Mouse (Mus musculus): ENCODE results near the gene Myo16. TPM values are rescaled to one million over a fixed set of nuclear protein-coding genes. Genes with fewer than 3 reads are reported as not detected.

The Myo16 gene
- polyA plus RNA-seq, 1 experiment from 2014 or later: 0.27 TPM

GRCm38 (mm10) chr8:10363654-10364406 is 210.1 kb downstream of the Myo16 start:
- 28% methylated on average over 13 of the region's 13 CpGs for WGBS
- ATAC-seq (ENCODE audit: low FRiP score, low TSS enrichment): peak; percentile 66; the same call in 1 of the 2 replicates
- H3K4me1 ChIP-seq (ENCODE audit: control insufficient read depth, insufficient read depth, low read length): 0 out of 2 replicates have a peak, but pooled peaks cover 4% of the 10 kb centered on the region

GRCm38 (mm10) chr8:10366141-10366540 is 212.4 kb downstream of the Myo16 start:
- H3K4me2 ChIP-seq (replicated peaks; ENCODE audit: low read depth, low read length): no peak overlapping the region
- no peak overlapping the region for H3K4me3 ChIP-seq (ENCODE audit: low read length)
- WGBS: 72% methylated on average over 9 of the region's 9 CpGs
- H3K9ac ChIP-seq (ENCODE audit: low read depth, low read length): no peak overlapping the region
- no peaks in the 10 kb centered on the region for H3K9me3 ChIP-seq (ENCODE audit: control insufficient read depth, low read length)
- H3K27ac ChIP-seq (ENCODE audit: low read depth, low read length): no peak overlapping the region
- 0 out of 2 replicates have a peak, but pooled peaks cover 4% of the 10 kb centered on the region for H3K4me1 ChIP-seq (ENCODE audit: control insufficient read depth, insufficient read depth, low read length)
- no peak for ATAC-seq (ENCODE audit: low FRiP score, low TSS enrichment)
- H3K36me3 ChIP-seq (ENCODE audit: control insufficient read depth, insufficient read depth, low read length): no peaks in the 10 kb centered on the region
- H3K27me3 ChIP-seq (ENCODE audit: control insufficient read depth, insufficient read depth, low read length): no peaks in the 10 kb centered on the region

More at GRCm38 (mm10) chr8:10363654-10364406, 210.1 kb downstream of the Myo16 start:
- H3K27ac ChIP-seq (ENCODE audit: low read depth, low read length): no peak overlapping the region
- no peaks in the 10 kb centered on the region for H3K36me3 ChIP-seq (ENCODE audit: control insufficient read depth, insufficient read depth, low read length)
- H3K4me2 ChIP-seq (replicated peaks; ENCODE audit: low read depth, low read length): 0 out of 2 replicates have a peak overlapping the region, but pooled peaks have one; percentile 3
- H3K27me3 ChIP-seq (ENCODE audit: control insufficient read depth, insufficient read depth, low read length): no peaks in the 10 kb centered on the region
- H3K4me3 ChIP-seq (ENCODE audit: low read length): no peak overlapping the region
- no peaks in the 10 kb centered on the region for H3K9me3 ChIP-seq (ENCODE audit: control insufficient read depth, low read length)
- no peak overlapping the region for H3K9ac ChIP-seq (ENCODE audit: low read depth, low read length)

GRCm38 (mm10) chr8:10372571-10372970 is 218.9 kb downstream of the Myo16 start:
- no peaks in the 10 kb centered on the region for H3K27me3 ChIP-seq (ENCODE audit: control insufficient read depth, insufficient read depth, low read length)
- H3K9ac ChIP-seq (ENCODE audit: low read depth, low read length): no peak overlapping the region
- H3K27ac ChIP-seq (ENCODE audit: low read depth, low read length): no peak overlapping the region
- no peaks in the 10 kb centered on the region for H3K36me3 ChIP-seq (ENCODE audit: control insufficient read depth, insufficient read depth, low read length)
- H3K4me1 ChIP-seq (ENCODE audit: control insufficient read depth, insufficient read depth, low read length): no peaks in the 10 kb centered on the region
- no peak overlapping the region for H3K4me3 ChIP-seq (ENCODE audit: low read length)
- no peaks in the 10 kb centered on the region for H3K9me3 ChIP-seq (ENCODE audit: control insufficient read depth, low read length)
- no peak overlapping the region for H3K4me2 ChIP-seq (replicated peaks; ENCODE audit: low read depth, low read length)
- ATAC-seq (ENCODE audit: low FRiP score, low TSS enrichment): no peak
- 80% methylated on average over 2 of the region's 2 CpGs for WGBS

GRCm38 (mm10) chr8:10387143-10387542 is 233.4 kb downstream of the Myo16 start:
- H3K27ac ChIP-seq (ENCODE audit: low read depth, low read length): no peak overlapping the region
- H3K9ac ChIP-seq (ENCODE audit: low read depth, low read length): no peak overlapping the region
- H3K4me2 ChIP-seq (replicated peaks; ENCODE audit: low read depth, low read length): no peak overlapping the region
- no peaks in the 10 kb centered on the region for H3K27me3 ChIP-seq (ENCODE audit: control insufficient read depth, insufficient read depth, low read length)
- no peaks in the 10 kb centered on the region for H3K9me3 ChIP-seq (ENCODE audit: control insufficient read depth, low read length)
- ATAC-seq (ENCODE audit: low FRiP score, low TSS enrichment): no peak
- H3K4me1 ChIP-seq (ENCODE audit: control insufficient read depth, insufficient read depth, low read length): no peaks in the 10 kb centered on the region
- no peaks in the 10 kb centered on the region for H3K36me3 ChIP-seq (ENCODE audit: control insufficient read depth, insufficient read depth, low read length)
- no peak overlapping the region for H3K4me3 ChIP-seq (ENCODE audit: low read length)
- WGBS: 81% methylated on average over 1 of the region's 1 CpGs

GRCm38 (mm10) chr8:10391096-10391683 is 237.5 kb downstream of the Myo16 start:
- Histone ChIP-seq H3K27ac (ENCODE audit: low read depth, low read length) (no peak overlapping the region), H3K4me2 (replicated peaks; ENCODE audit: low read depth, low read length) (no peak overlapping the region), H3K4me3 (ENCODE audit: low read length) (no peak overlapping the region), H3K36me3 (ENCODE audit: control insufficient read depth, insufficient read depth, low read length) (no peaks in the 10 kb centered on the region), H3K4me1 (ENCODE audit: control insufficient read depth, insufficient read depth, low read length) (no peaks in the 10 kb centered on the region), H3K27me3 (ENCODE audit: control insufficient read depth, insufficient read depth, low read length) (no peaks in the 10 kb centered on the region), H3K9me3 (ENCODE audit: control insufficient read depth, low read length) (no peaks in the 10 kb centered on the region), H3K9ac (ENCODE audit: low read depth, low read length) (no peak overlapping the region)
- WGBS: 88% methylated on average over 7 of the region's 7 CpGs
- no peak for ATAC-seq (ENCODE audit: low FRiP score, low TSS enrichment)

GRCm38 (mm10) chr8:10391913-10392312 is 238.2 kb downstream of the Myo16 start:
- WGBS: 70% methylated on average over 6 of the region's 6 CpGs
- H3K9me3 ChIP-seq (ENCODE audit: control insufficient read depth, low read length): no peaks in the 10 kb centered on the region
- no peak for ATAC-seq (ENCODE audit: low FRiP score, low TSS enrichment)
- H3K4me1 ChIP-seq (ENCODE audit: control insufficient read depth, insufficient read depth, low read length): no peaks in the 10 kb centered on the region
- H3K4me3 ChIP-seq (ENCODE audit: low read length): no peak overlapping the region
- no peak overlapping the region for H3K4me2 ChIP-seq (replicated peaks; ENCODE audit: low read depth, low read length)
- no peaks in the 10 kb centered on the region for H3K27me3 ChIP-seq (ENCODE audit: control insufficient read depth, insufficient read depth, low read length)
- H3K27ac ChIP-seq (ENCODE audit: low read depth, low read length): no peak overlapping the region
- H3K9ac ChIP-seq (ENCODE audit: low read depth, low read length): no peak overlapping the region
- no peaks in the 10 kb centered on the region for H3K36me3 ChIP-seq (ENCODE audit: control insufficient read depth, insufficient read depth, low read length)

GRCm38 (mm10) chr8:10394506-10394905 is 240.8 kb downstream of the Myo16 start:
- no peaks in the 10 kb centered on the region for H3K4me1 ChIP-seq (ENCODE audit: control insufficient read depth, insufficient read depth, low read length)
- no peak overlapping the region for H3K9ac ChIP-seq (ENCODE audit: low read depth, low read length)
- no peak overlapping the region for H3K4me2 ChIP-seq (replicated peaks; ENCODE audit: low read depth, low read length)
- ATAC-seq (ENCODE audit: low FRiP score, low TSS enrichment): no peak
- H3K27ac ChIP-seq (ENCODE audit: low read depth, low read length): no peak overlapping the region
- no peaks in the 10 kb centered on the region for H3K27me3 ChIP-seq (ENCODE audit: control insufficient read depth, insufficient read depth, low read length)
- no peaks in the 10 kb centered on the region for H3K9me3 ChIP-seq (ENCODE audit: control insufficient read depth, low read length)
- no peaks in the 10 kb centered on the region for H3K36me3 ChIP-seq (ENCODE audit: control insufficient read depth, insufficient read depth, low read length)
- H3K4me3 ChIP-seq (ENCODE audit: low read length): no peak overlapping the region
- 72% methylated on average over 2 of the region's 2 CpGs for WGBS

- no peaks in the 10 kb centered on the region for H3K9me3 ChIP-seq (ENCODE audit: control insufficient read depth, low read length)
- H3K36me3 ChIP-seq (ENCODE audit: control insufficient read depth, insufficient read depth, low read length): no peaks in the 10 kb centered on the region
- no peak overlapping the region for H3K4me3 ChIP-seq (ENCODE audit: low read length)
- no peak overlapping the region for H3K4me2 ChIP-seq (replicated peaks; ENCODE audit: low read depth, low read length)
- 59% methylated on average over 7 of the region's 7 CpGs for WGBS
- no peaks in the 10 kb centered on the region for H3K27me3 ChIP-seq (ENCODE audit: control insufficient read depth, insufficient read depth, low read length)
- no peak for ATAC-seq (ENCODE audit: low FRiP score, low TSS enrichment)
- H3K9ac ChIP-seq (ENCODE audit: low read depth, low read length): no peak overlapping the region
- H3K4me1 ChIP-seq (ENCODE audit: control insufficient read depth, insufficient read depth, low read length): no peaks in the 10 kb centered on the region
- no peak overlapping the region for H3K27ac ChIP-seq (ENCODE audit: low read depth, low read length)
These were observed 241.4 kb downstream of the Myo16 start for GRCm38 (mm10) chr8:10395146-10395545.

GRCm38 (mm10) chr8:10402606-10403005 is 248.9 kb downstream of the Myo16 start:
- Histone ChIP-seq H3K4me2 (replicated peaks; ENCODE audit: low read depth, low read length) (no peak overlapping the region), H3K36me3 (ENCODE audit: control insufficient read depth, insufficient read depth, low read length) (no peaks in the 10 kb centered on the region), H3K9me3 (ENCODE audit: control insufficient read depth, low read length) (no peaks in the 10 kb centered on the region), H3K4me3 (ENCODE audit: low read length) (no peak overlapping the region), H3K27me3 (ENCODE audit: control insufficient read depth, insufficient read depth, low read length) (no peaks in the 10 kb centered on the region), H3K9ac (ENCODE audit: low read depth, low read length) (no peak overlapping the region), H3K27ac (ENCODE audit: low read depth, low read length) (no peak overlapping the region), H3K4me1 (ENCODE audit: control insufficient read depth, insufficient read depth, low read length) (no peaks in the 10 kb centered on the region)
- 10% methylated on average over 4 of the region's 4 CpGs for WGBS
- no peak for ATAC-seq (ENCODE audit: low FRiP score, low TSS enrichment)

All from kidney, embryonic 14.5 days (tissue).